Mouse (Mus musculus) limb, embryonic 12.5 days (tissue): ENCODE data around the gene Psmb5. TPM values are rescaled to one million over a fixed set of nuclear protein-coding genes. Genes with fewer than 3 reads are reported as not detected.

Source experiments
- ATAC-seq: fragments of 200-750 bp; cut with Nextera tagmentation; 2 replicates; pipeline ENCODE4 v1.8.0; 2017; ENCODE audit warnings: low read depth, moderate TSS enrichment; ENCODE audit not compliant: insufficient number of reproducible peaks, insufficient read depth, low FRiP score, low TSS enrichment
- H3K27ac ChIP-seq: fragments of 300-500 bp; sonication (generic); 2 replicates; pipeline ENCODE4 v1.5.1; 2016; ENCODE audit warnings: mild to moderate bottlenecking, moderate library complexity
- H3K27me3 ChIP-seq: fragments of 300-500 bp; sonication (generic); 2 replicates; pipeline ENCODE4 v1.6.1; 2016; ENCODE audit warnings: mild to moderate bottlenecking, moderate library complexity
- H3K36me3 ChIP-seq: fragments of 300-500 bp; sonication (generic); 2 replicates; pipeline ENCODE4 v1.6.1; 2016; ENCODE audit warnings: mild to moderate bottlenecking, moderate library complexity
- H3K4me1 ChIP-seq: fragments of 300-500 bp; sonication (generic); replicated peaks from 2 replicates; pipeline ENCODE4 v1.6.1; 2016
- H3K4me2 ChIP-seq: fragments of 300-500 bp; sonication (generic); 2 replicates; pipeline ENCODE4 v1.6.1; 2016; ENCODE audit warnings: mild to moderate bottlenecking, moderate library complexity
- H3K4me3 ChIP-seq: fragments of 300-500 bp; sonication (generic); replicated peaks from 2 replicates; pipeline ENCODE4 v1.5.1; 2016; ENCODE audit warnings: mild to moderate bottlenecking
- H3K9ac ChIP-seq: fragments of 300-500 bp; sonication (generic); replicated peaks from 2 replicates; pipeline ENCODE4 v1.6.1; 2016; ENCODE audit warnings: mild to moderate bottlenecking, moderate library complexity
- H3K9me3 ChIP-seq: fragments of 300-500 bp; sonication (generic); 2 replicates; pipeline ENCODE4 v1.6.1; 2016; ENCODE audit warnings: mild to moderate bottlenecking, moderate library complexity
- WGBS: fragments of 180-500 bp; shearing (Covaris S2); methylation state at CpG from one replicate; pipeline ENCODE4 v1.1.7; 2016; 5-methylcytosine and 5-hydroxymethylcytosine counted together
- polyA plus RNA-seq: library from polyadenylated mRNA; unstranded; fragments of >200 nt; fragmentation: Nextera tagmentation; extraction: Ambion mirVana; gene quantifications from 2 replicates; pipeline ENCODE4 v1.2.1, GENCODE M21; 2016

Psmb5 gene
- polyA plus RNA-seq, 1 experiment from 2014 or later, result 432 TPM

DNA sequence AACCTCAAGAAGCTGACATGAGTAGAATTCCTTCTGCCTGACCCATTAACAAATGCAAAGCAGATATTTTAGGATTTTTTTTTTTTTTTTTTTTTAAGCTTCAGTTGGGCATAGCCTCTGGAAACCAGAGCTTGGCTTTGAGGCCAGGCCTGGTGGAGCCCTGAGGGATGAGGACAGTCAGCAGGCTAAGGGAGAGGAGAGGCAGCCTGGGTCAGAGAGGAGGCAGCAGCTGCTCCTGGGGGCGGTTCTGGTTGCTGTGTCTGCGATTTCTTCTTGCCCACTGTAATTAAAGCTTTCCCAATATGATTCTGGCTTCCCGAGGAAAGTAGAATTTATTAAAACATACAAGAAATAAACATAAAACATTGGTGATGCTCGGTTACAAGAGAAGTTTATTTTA lies 8.6 kb downstream of the Psmb5 start:
- no peak for ATAC-seq

GRCm38 (mm10) chr14:54607226-54607625 lies 10.6 kb downstream of the Psmb5 start:
- H3K9me3 ChIP-seq, result no peaks in the 10 kb centered on the region
- no peak overlapping the region for H3K4me3 ChIP-seq
- H3K27me3 ChIP-seq, result no peaks in the 10 kb centered on the region
- H3K27ac ChIP-seq, result no peak overlapping the region
- WGBS, result 56% methylated on average over 8 of the region's 8 CpGs
- no peak for ATAC-seq
- no peak overlapping the region for H3K4me2 ChIP-seq
- H3K9ac ChIP-seq, result no peak overlapping the region
- peaks cover 25% of the 10 kb centered on the region for H3K4me1 ChIP-seq
- peaks cover 20% of the 10 kb centered on the region; the same call in 1 of the 2 replicates for H3K36me3 ChIP-seq

More for the DNA sequence above, 8.6 kb downstream of the Psmb5 start:
- WGBS, result 74% methylated on average over 4 of the region's 4 CpGs
- Histone ChIP-seq H3K9ac (no peak overlapping the region), H3K27me3 (no peaks in the 10 kb centered on the region), H3K9me3 (no peaks in the 10 kb centered on the region), H3K36me3 (peaks cover 34% of the 10 kb centered on the region), H3K27ac (no peak overlapping the region), H3K4me1 (peaks cover 13% of the 10 kb centered on the region), H3K4me3 (no peak overlapping the region), H3K4me2 (no peak overlapping the region)

- WGBS, result under 1% methylated on average over 39 of the region's 39 CpGs
- Histone ChIP-seq H3K4me3 (peak within 1 kb of the TSS; percentile 55), H3K36me3 (peaks cover 9% of the 10 kb centered on the region; the same call in 1 of the 2 replicates), H3K9me3 (no peaks in the 10 kb centered on the region), H3K9ac (peak within 1 kb of the TSS; percentile 63), H3K27ac (peak within 1 kb of the TSS; percentile 93), H3K4me1 (peaks cover 25% of the 10 kb centered on the region), H3K4me2 (peak within 1 kb of the TSS; percentile 63), H3K27me3 (no peaks in the 10 kb centered on the region)
- ATAC-seq, result no peak
These were observed 12.0 kb downstream of the Psmb5 start, which contains the start of gene 4931414P19Rik for GRCm38 (mm10) chr14:54605752-54606321. 4931414P19Rik (minus strand) TSS chr14:54605993.

GRCm38 (mm10) chr14:54603686-54604085 lies 14.1 kb downstream of the Psmb5 start:
- Histone ChIP-seq H3K36me3 (peaks cover 11% of the 10 kb centered on the region), H3K9ac (no peak overlapping the region), H3K4me3 (peak overlapping the region; percentile 59), H3K27me3 (no peaks in the 10 kb centered on the region), H3K27ac (peak overlapping the region; percentile 93), H3K9me3 (no peaks in the 10 kb centered on the region), H3K4me1 (peaks cover 25% of the 10 kb centered on the region), H3K4me2 (peak overlapping the region; percentile 63)
- ATAC-seq, result no peak
- 82% methylated on average over 8 of the region's 8 CpGs for WGBS

- peak overlapping the region; percentile 93 for H3K27ac ChIP-seq
- peak overlapping the region; percentile 63 for H3K4me2 ChIP-seq
- peaks cover 12% of the 10 kb centered on the region for H3K36me3 ChIP-seq
- H3K4me3 ChIP-seq, result peak overlapping the region; percentile 59
- peak; percentile 97 for ATAC-seq
- no peaks in the 10 kb centered on the region for H3K27me3 ChIP-seq
- WGBS, result under 1% methylated on average over 46 of the region's 46 CpGs
- H3K4me1 ChIP-seq, result peaks cover 25% of the 10 kb centered on the region
- no peaks in the 10 kb centered on the region for H3K9me3 ChIP-seq
- peak overlapping the region; percentile 77 for H3K9ac ChIP-seq
These were observed 14.7 kb downstream of the Psmb5 start for GRCm38 (mm10) chr14:54603038-54603654.

GRCm38 (mm10) chr14:54602613-54603012 lies 15.2 kb downstream of the Psmb5 start:
- peaks cover 12% of the 10 kb centered on the region for H3K36me3 ChIP-seq
- peak; percentile 38; the same call in 1 of the 2 replicates for ATAC-seq
- no peaks in the 10 kb centered on the region for H3K27me3 ChIP-seq
- WGBS, result 49% methylated on average over 4 of the region's 4 CpGs
- H3K4me3 ChIP-seq, result peak overlapping the region; percentile 59
- peaks cover 25% of the 10 kb centered on the region for H3K4me1 ChIP-seq
- no peaks in the 10 kb centered on the region for H3K9me3 ChIP-seq
- H3K9ac ChIP-seq, result peak overlapping the region; percentile 77; the same call in 1 of the 2 replicates
- peak overlapping the region; percentile 93 for H3K27ac ChIP-seq
- peak overlapping the region; percentile 63 for H3K4me2 ChIP-seq

DNA sequence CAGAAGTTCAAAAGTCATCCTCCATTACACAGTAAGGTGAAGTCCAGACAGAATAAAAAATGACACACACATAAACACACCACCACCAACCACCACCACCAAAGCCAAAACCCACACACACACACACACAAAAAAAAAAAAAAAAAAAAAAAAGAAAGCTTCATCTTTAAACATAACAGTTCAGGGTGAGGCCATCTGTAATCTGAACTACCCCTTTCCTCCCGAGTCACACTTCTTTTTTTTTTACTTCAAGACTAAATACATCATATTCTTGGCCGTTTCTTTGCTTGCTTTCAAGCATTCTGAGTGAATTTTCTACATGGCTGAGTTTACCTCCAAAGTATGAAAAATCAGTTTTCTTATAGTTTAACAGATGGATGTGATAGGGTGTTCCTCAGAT lies 16.2 kb downstream of the Psmb5 start:
- no peaks in the 10 kb centered on the region for H3K9me3 ChIP-seq
- H3K27me3 ChIP-seq, result no peaks in the 10 kb centered on the region
- WGBS, result 78% methylated on average over 2 of the region's 2 CpGs
- no peak for ATAC-seq
- no peak overlapping the region for H3K27ac ChIP-seq
- no peak overlapping the region for H3K9ac ChIP-seq
- H3K36me3 ChIP-seq, result peaks cover 12% of the 10 kb centered on the region
- H3K4me1 ChIP-seq, result peaks cover 25% of the 10 kb centered on the region
- no peak overlapping the region for H3K4me2 ChIP-seq
- no peak overlapping the region for H3K4me3 ChIP-seq

- Histone ChIP-seq H3K9ac (no peak overlapping the region), H3K9me3 (0 out of 2 replicates have a peak, but pooled peaks cover 7% of the 10 kb centered on the region), H3K36me3 (peaks cover 44% of the 10 kb centered on the region), H3K4me1 (peaks cover 7% of the 10 kb centered on the region), H3K4me3 (no peak overlapping the region), H3K4me2 (no peak overlapping the region), H3K27me3 (no peaks in the 10 kb centered on the region), H3K27ac (no peak overlapping the region)
- 81% methylated on average over 7 of the region's 7 CpGs for WGBS
- no peak for ATAC-seq
These were observed 20.7 kb downstream of the Psmb5 start for GRCm38 (mm10) chr14:54597084-54597483.

GRCm38 (mm10) chr14:54594631-54595414 lies 23.0 kb downstream of the Psmb5 start:
- Histone ChIP-seq H3K9ac (no peak overlapping the region), H3K4me2 (no peak overlapping the region), H3K27me3 (no peaks in the 10 kb centered on the region), H3K4me1 (peaks cover 7% of the 10 kb centered on the region), H3K9me3 (0 out of 2 replicates have a peak, but pooled peaks cover 7% of the 10 kb centered on the region), H3K27ac (no peak overlapping the region), H3K36me3 (peaks cover 59% of the 10 kb centered on the region), H3K4me3 (no peak overlapping the region)
- WGBS, result 71% methylated on average over 27 of the region's 28 CpGs
- 0 out of 2 replicates have a peak, but pooled peaks have one; percentile 20 for ATAC-seq

- Histone ChIP-seq H3K9ac (no peak overlapping the region), H3K4me3 (no peak overlapping the region), H3K4me2 (no peak overlapping the region), H3K27me3 (no peaks in the 10 kb centered on the region), H3K4me1 (peaks cover 7% of the 10 kb centered on the region), H3K36me3 (peaks cover 53% of the 10 kb centered on the region), H3K27ac (no peak overlapping the region), H3K9me3 (0 out of 2 replicates have a peak, but pooled peaks cover 7% of the 10 kb centered on the region)
- no peak for ATAC-seq
- WGBS, result 89% methylated on average over 3 of the region's 3 CpGs
These were observed 23.8 kb downstream of the Psmb5 start for GRCm38 (mm10) chr14:54594055-54594454.
